9 mouse cellular contexts compared by ENCODE assay signal in the genomic region with DNA sequence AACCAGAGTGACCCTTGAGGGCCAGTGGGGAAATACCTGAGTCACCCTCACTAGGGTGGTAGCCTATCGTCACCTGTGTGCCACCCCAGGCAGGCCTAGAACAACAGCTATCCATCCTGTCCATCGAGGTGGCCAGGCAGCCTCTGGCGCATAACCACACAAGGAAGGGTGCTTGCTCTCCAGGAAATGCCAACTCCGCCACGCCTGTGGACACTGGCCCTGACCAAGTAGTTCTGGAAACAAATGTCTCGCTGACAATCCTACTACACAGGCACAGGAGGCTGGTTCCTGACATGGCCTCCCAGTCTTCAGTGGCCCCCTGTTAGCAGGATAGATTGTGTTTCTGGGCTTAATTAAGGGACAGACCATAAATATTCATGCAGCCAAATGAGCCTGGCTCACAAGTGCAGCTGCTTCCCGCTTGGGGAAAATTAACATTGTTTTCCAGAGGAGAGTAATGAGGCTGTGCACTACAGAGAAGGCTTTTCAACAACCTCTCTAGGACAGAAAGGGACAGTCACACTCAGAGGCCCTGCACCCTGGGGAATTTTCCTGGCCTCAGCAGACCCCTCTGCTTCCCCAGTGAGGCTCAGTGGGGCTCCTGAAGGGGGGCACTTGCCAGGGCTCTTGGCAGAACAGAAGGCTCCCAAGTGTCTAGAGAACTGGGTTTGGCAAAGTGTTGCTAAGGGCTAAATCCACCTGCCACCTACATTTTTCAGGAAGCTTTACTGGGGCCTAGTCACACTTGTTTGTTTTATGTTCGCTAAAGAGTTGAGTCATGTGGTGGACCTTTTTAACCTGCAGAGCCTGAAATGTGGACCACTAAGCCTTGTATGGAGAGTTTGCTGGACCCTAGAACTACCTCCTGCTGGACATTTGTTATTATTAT.
DNase-seq lines count a peak whose midpoint lies in the region; ATAC-seq and TF ChIP-seq lines count a peak whose summit lies in the region.
"Had no signal": no experiment of that assay in that cellular context is flagged by ENCODE, and none has a peak within 500 bp of the region (broad histone marks: within the 10 kb centered on the region; RNA-seq: fewer than 3 reads in every experiment).

No protein-coding gene starts in this region.

- peaks cover 4% of the 10 kb centered on the region; the same call in 1 of the 2 replicates for H3K4me1 ChIP-seq in lung, embryonic 16.5 days (replicated peaks; ENCODE audit: control insufficient read depth, insufficient read depth, low read length)
- H3K4me1 ChIP-seq in forebrain, embryonic 15.5 days, result peaks cover 12% of the 10 kb centered on the region
- no peaks in the 10 kb centered on the region for H3K4me1 ChIP-seq in hindbrain, postnatal 0 days (ENCODE audit: insufficient read depth, low read length)
- H3K4me1 ChIP-seq in neural tube, embryonic 14.5 days (ENCODE audit: control insufficient read depth, insufficient read depth, low read length), result peaks cover 8% of the 10 kb centered on the region

- DNase-seq in lung, postnatal 25 days (ENCODE audit: low spot score), result no peak
- DNase-seq in hindbrain, postnatal 0 days (ENCODE audit: low spot score), result peak; percentile 47
- no peak for DNase-seq in gastrocnemius, adult 2 months
- DNase-seq in right cerebral cortex, postnatal 25 days, result no peak
- DNase-seq: heart, postnatal 36 days; right cerebral cortex, postnatal 14 days had no signal

- no peak overlapping the region for H3K4me2 ChIP-seq in lung, embryonic 16.5 days (ENCODE audit: low read depth, low read length)
- H3K4me2 ChIP-seq in forebrain, embryonic 15.5 days (replicated peaks), result no peak overlapping the region
- H3K4me2 ChIP-seq in hindbrain, postnatal 0 days (ENCODE audit: low read depth, low read length), result no peak overlapping the region
- no peak overlapping the region for H3K4me2 ChIP-seq in neural tube, embryonic 14.5 days (ENCODE audit: low read depth, low read length)

- no peaks in the 10 kb centered on the region; the same call in 1 of the 2 replicates for H3K27me3 ChIP-seq in lung, embryonic 16.5 days (ENCODE audit: control insufficient read depth, insufficient read depth, low read depth, low read length)
- peaks cover 28% of the 10 kb centered on the region for H3K27me3 ChIP-seq in forebrain, embryonic 15.5 days
- no peaks in the 10 kb centered on the region for H3K27me3 ChIP-seq in hindbrain, postnatal 0 days (ENCODE audit: insufficient read depth, low read length)
- H3K27me3 ChIP-seq in neural tube, embryonic 14.5 days (ENCODE audit: control insufficient read depth, insufficient read depth, low read length), result no peaks in the 10 kb centered on the region

- 53% methylated on average over 8 of the region's 8 CpGs for WGBS in lung, embryonic 16.5 days
- WGBS in forebrain, embryonic 15.5 days, result 31% methylated on average over 8 of the region's 8 CpGs
- 50% methylated on average over 8 of the region's 8 CpGs for WGBS in hindbrain, postnatal 0 days
- 54% methylated on average over 8 of the region's 8 CpGs for WGBS in neural tube, embryonic 14.5 days

- H3K27ac ChIP-seq in lung, embryonic 16.5 days (ENCODE audit: low read length), result no peak overlapping the region
- H3K27ac ChIP-seq in forebrain, embryonic 15.5 days (replicated peaks), result peak overlapping the region; percentile 70
- H3K27ac ChIP-seq in hindbrain, postnatal 0 days, result no peak overlapping the region
- no peak overlapping the region for H3K27ac ChIP-seq in neural tube, embryonic 14.5 days (ENCODE audit: low read depth, low read length)
- H3K27ac ChIP-seq in gastrocnemius, adult 2 months, result no peak overlapping the region

- intact Hi-C loops in gastrocnemius, adult 2 months (cut with DNase I), result no loop called here

- H3K4me3 ChIP-seq in lung, embryonic 16.5 days (ENCODE audit: low read length), result no peak overlapping the region
- no peak overlapping the region for H3K4me3 ChIP-seq in forebrain, embryonic 15.5 days
- H3K4me3 ChIP-seq in hindbrain, postnatal 0 days (ENCODE audit: low read length), result no peak overlapping the region
- H3K4me3 ChIP-seq in neural tube, embryonic 14.5 days (ENCODE audit: low read depth, low read length), result no peak overlapping the region
- no peak overlapping the region for H3K4me3 ChIP-seq in gastrocnemius, adult 2 months

- ATAC-seq in lung, embryonic 16.5 days (ENCODE audit: low read depth), result peak; percentile 60; the same call in 1 of the 2 replicates
- ATAC-seq in forebrain, embryonic 15.5 days (replicated peaks), result peak; percentile 92
- ATAC-seq in hindbrain, postnatal 0 days, result 0 out of 2 replicates have a peak, but pooled peaks have one; percentile 35
- peak; percentile 79 for ATAC-seq in neural tube, embryonic 14.5 days (ENCODE audit: low read depth)

- no peaks in the 10 kb centered on the region for H3K9me3 ChIP-seq in lung, embryonic 16.5 days (ENCODE audit: control insufficient read depth, low read length)
- no peaks in the 10 kb centered on the region for H3K9me3 ChIP-seq in forebrain, embryonic 15.5 days
- H3K9me3 ChIP-seq in hindbrain, postnatal 0 days (ENCODE audit: low read length), result no peaks in the 10 kb centered on the region
- H3K9me3 ChIP-seq in neural tube, embryonic 14.5 days (ENCODE audit: control insufficient read depth, low read length), result no peaks in the 10 kb centered on the region

- no peaks in the 10 kb centered on the region for H3K36me3 ChIP-seq in lung, embryonic 16.5 days (ENCODE audit: control insufficient read depth, insufficient read depth, low read length)
- H3K36me3 ChIP-seq in forebrain, embryonic 15.5 days, result no peaks in the 10 kb centered on the region
- H3K36me3 ChIP-seq in hindbrain, postnatal 0 days (ENCODE audit: insufficient read depth, low read length), result no peaks in the 10 kb centered on the region
- H3K36me3 ChIP-seq in neural tube, embryonic 14.5 days (ENCODE audit: control insufficient read depth, insufficient read depth, low read length), result no peaks in the 10 kb centered on the region

- TF ChIP-seq CTCF in hindbrain, postnatal 0 days (IDR thresholded peaks at IDR 0.05; ENCODE audit: low read depth), result no peak
- TF ChIP-seq CTCF in gastrocnemius, adult 2 months (IDR thresholded peaks at IDR 0.05), result no peak

- H3K9ac ChIP-seq in lung, embryonic 16.5 days (ENCODE audit: low read length), result no peak overlapping the region
- H3K9ac ChIP-seq in forebrain, embryonic 15.5 days (replicated peaks), result no peak overlapping the region
- H3K9ac ChIP-seq in hindbrain, postnatal 0 days (replicated peaks; ENCODE audit: low read length), result no peak overlapping the region
- no peak overlapping the region for H3K9ac ChIP-seq in neural tube, embryonic 14.5 days (replicated peaks; ENCODE audit: low read depth, low read length)

Comparison
In these comparisons a context has a peak if more than half of its experiments do, and no peak if none do; other contexts are left out.
1. ATAC-seq: peak in every context shown above with its lines; median percentile 92 in forebrain, embryonic 15.5 days; 79 in neural tube, embryonic 14.5 days; 60 in lung, embryonic 16.5 days; 35 in hindbrain, postnatal 0 days.